In the genomic region with DNA sequence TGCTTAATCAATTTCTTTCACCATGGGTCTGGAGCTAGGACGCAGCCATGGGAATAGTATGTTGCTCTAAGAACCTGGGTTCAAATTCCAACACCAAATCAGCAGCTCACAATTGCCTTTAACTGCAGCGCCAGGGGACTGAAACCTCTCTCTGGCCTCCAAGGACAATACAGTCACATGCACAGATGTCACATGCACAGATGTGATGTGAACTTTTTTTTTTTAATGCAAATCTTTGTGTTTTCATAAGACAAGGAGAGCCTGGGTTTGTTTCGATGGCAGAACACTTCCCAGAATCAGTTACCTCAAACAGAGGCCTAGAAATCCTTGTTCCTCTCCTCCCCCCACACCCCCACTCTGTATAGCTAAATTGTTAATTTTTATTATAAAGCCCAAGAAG, we compare ENCODE assay signal across 35 mouse cellular contexts.
"Had no signal": no experiment of that assay in that cellular context is flagged by ENCODE, and none has a peak within 500 bp of the region (broad histone marks: within the 10 kb centered on the region; RNA-seq: fewer than 3 reads in every experiment).

No protein-coding gene starts in this region.

- H3K4me2 ChIP-seq: heart, embryonic 11.5 days; heart, embryonic 12.5 days; heart, embryonic 13.5 days; heart, embryonic 15.5 days; hindbrain, embryonic 12.5 days; hindbrain, embryonic 13.5 days; hindbrain, embryonic 14.5 days; hindbrain, embryonic 15.5 days; intestine, embryonic 15.5 days; kidney, embryonic 15.5 days had no signal

- H3K9me3 ChIP-seq: heart, embryonic 12.5 days; heart, embryonic 13.5 days; heart, embryonic 15.5 days; hindbrain, embryonic 10.5 days; hindbrain, embryonic 12.5 days; hindbrain, embryonic 13.5 days; hindbrain, embryonic 15.5 days; intestine, embryonic 15.5 days; kidney, embryonic 15.5 days had no signal

- DNase-seq: heart, postnatal 10 days; heart, postnatal 14 days; heart, postnatal 36 days; heart, postnatal 4 days; kidney, adult 11 months; kidney, adult 18-20 months; kidney, adult 2 months; kidney, adult 8-10 months; kidney, adult 9 months; kidney, postnatal 10 days; kidney, postnatal 14 days; kidney, postnatal 25 days; kidney, postnatal 36 days; kidney, postnatal 4 days; layer of hippocampus, adult 9-11 months; layer of hippocampus, postnatal 36 days had no signal

- H3K4me1 ChIP-seq: hindbrain, embryonic 12.5 days; hindbrain, embryonic 13.5 days; hindbrain, embryonic 15.5 days had no signal

- H3K9ac ChIP-seq: heart, embryonic 12.5 days; heart, embryonic 13.5 days; heart, embryonic 15.5 days; hindbrain, embryonic 12.5 days; hindbrain, embryonic 13.5 days; hindbrain, embryonic 14.5 days; hindbrain, embryonic 15.5 days; intestine, embryonic 15.5 days; kidney, embryonic 15.5 days had no signal

- H3K36me3 ChIP-seq: heart, embryonic 12.5 days; heart, embryonic 13.5 days; heart, embryonic 15.5 days; hindbrain, embryonic 10.5 days; hindbrain, embryonic 12.5 days; hindbrain, embryonic 13.5 days; hindbrain, embryonic 15.5 days; intestine, embryonic 15.5 days; kidney, embryonic 15.5 days had no signal

- H3K4me3 ChIP-seq: heart, embryonic 12.5 days; heart, embryonic 13.5 days; heart, embryonic 15.5 days; hindbrain, embryonic 10.5 days; hindbrain, embryonic 12.5 days; hindbrain, embryonic 13.5 days; hindbrain, embryonic 15.5 days; intestine, embryonic 15.5 days; kidney, embryonic 15.5 days; layer of hippocampus, adult 2 months; left cerebral cortex, adult 2 months had no signal

- H3K27ac ChIP-seq: heart, embryonic 15.5 days; hindbrain, embryonic 10.5 days; hindbrain, embryonic 12.5 days; hindbrain, embryonic 13.5 days; hindbrain, embryonic 14.5 days; hindbrain, embryonic 15.5 days; hindbrain, postnatal 0 days; intestine, embryonic 15.5 days; kidney, embryonic 15.5 days; kidney, postnatal 0 days; layer of hippocampus, adult 2 months; left cerebral cortex, adult 2 months had no signal

- H3K27me3 ChIP-seq: heart, embryonic 12.5 days; heart, embryonic 13.5 days; heart, embryonic 15.5 days; hindbrain, embryonic 12.5 days; hindbrain, embryonic 13.5 days; hindbrain, embryonic 15.5 days; intestine, embryonic 15.5 days; kidney, embryonic 15.5 days had no signal

- ATAC-seq: hindbrain, embryonic 16.5 days; hindbrain, postnatal 0 days; inflammation-experienced regulatory T-cells, adult 6 months; intestine, embryonic 15.5 days; intestine, embryonic 16.5 days; intestine, postnatal 0 days had no signal
